Mouse (Mus musculus): ENCODE measurements around the gene Gm572. TPM values are rescaled to one million over a fixed set of nuclear protein-coding genes. Genes with fewer than 3 reads are reported as not detected.

Gene Gm572
- polyA plus RNA-seq, 1 experiment = not detected

DNA sequence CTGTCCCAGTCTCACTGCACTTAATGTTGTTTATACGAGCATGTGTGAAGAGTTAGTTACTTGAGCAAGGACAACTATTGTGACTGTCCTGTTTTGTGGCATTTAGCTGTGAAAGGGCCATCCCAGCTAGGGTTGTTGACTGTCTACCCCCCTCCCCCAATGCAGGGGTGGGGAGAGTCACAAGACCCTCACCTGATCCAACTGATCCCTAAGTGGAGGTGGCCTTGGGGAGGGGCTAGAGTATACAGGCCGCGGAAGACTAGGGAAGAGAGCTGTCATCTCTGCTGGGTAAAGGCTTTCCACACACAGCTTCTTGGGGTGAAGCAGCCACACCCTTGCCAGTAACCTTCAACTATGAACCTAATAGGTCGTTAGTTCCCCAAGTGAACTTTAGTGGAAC lies 42.8 kb upstream of the Gm572 start:
- H3ac ChIP-seq (ENCODE audit: control insufficient read depth, insufficient read length, low read depth) = no peak overlapping the region
- peaks cover 7% of the 10 kb centered on the region for H3K79me2 ChIP-seq (ENCODE audit: control insufficient read depth, insufficient read depth)
- H3K36me3 ChIP-seq (ENCODE audit: control insufficient read depth, insufficient read depth) = peaks cover 35% of the 10 kb centered on the region
- peaks cover 3% of the 10 kb centered on the region for H3K79me3 ChIP-seq (ENCODE audit: low read depth)
- H3K4me3 ChIP-seq (ENCODE audit: insufficient read depth, poor library complexity, severe bottlenecking) = no peak overlapping the region
- TF ChIP-seq MYOG (IDR thresholded peaks at IDR 0.05; ENCODE audit: control insufficient read depth, extremely low read depth, insufficient read length) (no peak), MYOD1 (IDR thresholded peaks at IDR 0.05; ENCODE audit: control insufficient read depth, insufficient read length, low read depth) (no peak), MAX (IDR thresholded peaks at IDR 0.05) (no peak), CEBPB (IDR thresholded peaks at IDR 0.05; ENCODE audit: low read depth) (no peak), FOSL1 (IDR thresholded peaks at IDR 0.05; ENCODE audit: insufficient read depth, low read length, poor library complexity, severe bottlenecking) (no peak), CTCF (IDR thresholded peaks at IDR 0.05; ENCODE audit: control insufficient read depth, insufficient read depth, insufficient read length) (no peak), USF1 (IDR thresholded peaks at IDR 0.05; ENCODE audit: low read depth) (no peak)
- no peaks in the 10 kb centered on the region for H3K27me3 ChIP-seq (ENCODE audit: control insufficient read depth, insufficient read depth, insufficient read length)

DNA sequence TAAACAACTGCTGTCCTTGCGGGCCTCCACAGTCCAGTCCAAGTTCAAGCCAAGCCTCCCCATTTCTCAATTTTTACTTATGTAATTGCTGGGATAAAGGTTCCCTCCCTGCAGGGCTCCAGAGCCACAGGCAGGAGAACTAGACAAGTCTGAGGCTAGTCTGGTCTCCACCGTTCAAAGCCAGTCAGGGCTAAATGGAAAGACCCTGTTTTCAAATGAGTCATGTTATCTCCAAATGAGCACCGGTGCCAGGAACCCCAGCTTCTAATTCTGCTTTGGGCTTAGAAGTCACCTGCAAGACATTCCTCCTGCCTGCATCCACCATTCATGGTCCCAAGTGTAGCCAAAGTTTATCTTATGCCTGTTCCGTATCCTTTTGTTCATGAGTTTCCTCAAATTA lies 41.2 kb upstream of the Gm572 start:
- Histone ChIP-seq H3K4me3 (ENCODE audit: insufficient read depth, poor library complexity, severe bottlenecking) (no peak overlapping the region), H3K79me2 (ENCODE audit: control insufficient read depth, insufficient read depth) (no peaks in the 10 kb centered on the region), H3K36me3 (ENCODE audit: control insufficient read depth, insufficient read depth) (peaks cover 20% of the 10 kb centered on the region), H3ac (ENCODE audit: control insufficient read depth, insufficient read length, low read depth) (no peak overlapping the region), H3K79me3 (ENCODE audit: low read depth) (no peaks in the 10 kb centered on the region), H3K27me3 (ENCODE audit: control insufficient read depth, insufficient read depth, insufficient read length) (no peaks in the 10 kb centered on the region)
- no peak for TF ChIP-seq MYOD1 (IDR thresholded peaks at IDR 0.05; ENCODE audit: control insufficient read depth, insufficient read length, low read depth)
- TF ChIP-seq FOSL1 (IDR thresholded peaks at IDR 0.05; ENCODE audit: insufficient read depth, low read length, poor library complexity, severe bottlenecking) = no peak
- no peak for TF ChIP-seq CTCF (IDR thresholded peaks at IDR 0.05; ENCODE audit: control insufficient read depth, insufficient read depth, insufficient read length)
- TF ChIP-seq MAX (IDR thresholded peaks at IDR 0.05) = no peak
- TF ChIP-seq MYOG (IDR thresholded peaks at IDR 0.05; ENCODE audit: control insufficient read depth, extremely low read depth, insufficient read length) = no peak
- no peak for TF ChIP-seq CEBPB (IDR thresholded peaks at IDR 0.05; ENCODE audit: low read depth)
- no peak for TF ChIP-seq USF1 (IDR thresholded peaks at IDR 0.05; ENCODE audit: low read depth)

GRCm38 (mm10) chr4:148602357-148603120 lies 40.6 kb upstream of the Gm572 start, which contains the start of gene Masp2:
Masp2 (plus strand) TSS chr4:148602554.
- Histone ChIP-seq H3K27me3 (ENCODE audit: control insufficient read depth, insufficient read depth, insufficient read length) (no peaks in the 10 kb centered on the region), H3K79me3 (ENCODE audit: low read depth) (no peaks in the 10 kb centered on the region), H3K36me3 (ENCODE audit: control insufficient read depth, insufficient read depth) (peaks cover 16% of the 10 kb centered on the region), H3K79me2 (ENCODE audit: control insufficient read depth, insufficient read depth) (no peaks in the 10 kb centered on the region), H3ac (ENCODE audit: control insufficient read depth, insufficient read length, low read depth) (no peak within 1 kb of the TSS), H3K4me3 (ENCODE audit: insufficient read depth, poor library complexity, severe bottlenecking) (no peak within 1 kb of the TSS)
- TF ChIP-seq MYOG (IDR thresholded peaks at IDR 0.05; ENCODE audit: control insufficient read depth, extremely low read depth, insufficient read length) (no peak), CTCF (IDR thresholded peaks at IDR 0.05; ENCODE audit: control insufficient read depth, insufficient read depth, insufficient read length) (no peak), FOSL1 (IDR thresholded peaks at IDR 0.05; ENCODE audit: insufficient read depth, low read length, poor library complexity, severe bottlenecking) (no peak), MYOD1 (IDR thresholded peaks at IDR 0.05; ENCODE audit: control insufficient read depth, insufficient read length, low read depth) (no peak), CEBPB (IDR thresholded peaks at IDR 0.05; ENCODE audit: low read depth) (no peak), USF1 (IDR thresholded peaks at IDR 0.05; ENCODE audit: low read depth) (no peak), MAX (IDR thresholded peaks at IDR 0.05) (no peak)

DNA sequence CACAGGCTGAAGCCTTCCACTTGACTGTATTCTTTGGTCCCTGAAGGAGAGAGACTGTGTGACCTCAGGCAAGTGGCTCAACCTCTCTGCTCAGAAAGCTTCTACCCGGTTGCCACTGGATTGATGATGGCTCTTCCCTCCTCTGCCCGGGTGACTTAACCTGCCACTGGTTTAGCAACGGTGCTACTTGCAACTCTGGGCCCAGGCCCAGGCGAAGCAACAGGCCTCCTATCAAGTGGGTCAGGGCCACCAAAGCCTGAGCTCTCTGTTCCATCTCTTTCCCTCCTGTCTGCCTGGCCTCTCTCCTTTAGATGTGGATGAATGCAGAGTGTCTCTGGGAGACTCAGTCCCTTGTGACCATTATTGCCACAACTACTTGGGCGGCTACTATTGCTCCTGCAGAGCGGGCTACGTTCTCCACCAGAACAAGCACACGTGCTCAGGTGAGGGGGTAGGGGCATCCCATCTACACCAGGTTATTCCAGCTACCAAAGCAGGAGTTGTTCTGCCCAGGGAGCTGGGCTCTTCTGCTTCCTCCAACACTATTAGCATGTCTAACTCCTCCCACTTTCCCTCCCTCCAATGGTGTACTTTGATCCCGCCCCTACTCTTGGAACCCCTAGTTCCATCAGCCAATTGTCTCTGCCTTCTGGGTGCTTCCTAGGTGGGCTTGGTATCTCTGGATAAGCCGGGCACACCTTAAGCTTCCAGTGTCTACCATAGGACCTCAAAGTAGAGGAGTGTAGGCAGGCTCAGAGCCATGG lies 39.6 kb upstream of the Gm572 start:
- H3K36me3 ChIP-seq (ENCODE audit: control insufficient read depth, insufficient read depth) = peaks cover 6% of the 10 kb centered on the region
- H3K79me3 ChIP-seq (ENCODE audit: low read depth) = no peaks in the 10 kb centered on the region
- TF ChIP-seq CEBPB (IDR thresholded peaks at IDR 0.05; ENCODE audit: low read depth) = no peak
- TF ChIP-seq MAX (IDR thresholded peaks at IDR 0.05) = no peak
- TF ChIP-seq CTCF (IDR thresholded peaks at IDR 0.05; ENCODE audit: control insufficient read depth, insufficient read depth, insufficient read length) = no peak
- TF ChIP-seq USF1 (IDR thresholded peaks at IDR 0.05; ENCODE audit: low read depth) = no peak
- H3K27me3 ChIP-seq (ENCODE audit: control insufficient read depth, insufficient read depth, insufficient read length) = no peaks in the 10 kb centered on the region
- H3K4me3 ChIP-seq (ENCODE audit: insufficient read depth, poor library complexity, severe bottlenecking) = no peak overlapping the region
- H3K79me2 ChIP-seq (ENCODE audit: control insufficient read depth, insufficient read depth) = no peaks in the 10 kb centered on the region
- H3ac ChIP-seq (ENCODE audit: control insufficient read depth, insufficient read length, low read depth) = no peak overlapping the region

- Histone ChIP-seq H3K79me2 (ENCODE audit: control insufficient read depth, insufficient read depth) (no peaks in the 10 kb centered on the region), H3K79me3 (ENCODE audit: low read depth) (no peaks in the 10 kb centered on the region), H3K4me3 (ENCODE audit: insufficient read depth, poor library complexity, severe bottlenecking) (no peak overlapping the region), H3ac (ENCODE audit: control insufficient read depth, insufficient read length, low read depth) (no peak overlapping the region), H3K36me3 (ENCODE audit: control insufficient read depth, insufficient read depth) (peaks cover 3% of the 10 kb centered on the region), H3K27me3 (ENCODE audit: control insufficient read depth, insufficient read depth, insufficient read length) (no peaks in the 10 kb centered on the region)
- TF ChIP-seq FOSL1 (IDR thresholded peaks at IDR 0.05; ENCODE audit: insufficient read depth, low read length, poor library complexity, severe bottlenecking) = no peak
- TF ChIP-seq MYOG (IDR thresholded peaks at IDR 0.05; ENCODE audit: control insufficient read depth, extremely low read depth, insufficient read length) = no peak
- no peak for TF ChIP-seq MYOD1 (IDR thresholded peaks at IDR 0.05; ENCODE audit: control insufficient read depth, insufficient read length, low read depth)
- no peak for TF ChIP-seq CTCF (IDR thresholded peaks at IDR 0.05; ENCODE audit: control insufficient read depth, insufficient read depth, insufficient read length)
- no peak for TF ChIP-seq CEBPB (IDR thresholded peaks at IDR 0.05; ENCODE audit: low read depth)
- no peak for TF ChIP-seq MAX (IDR thresholded peaks at IDR 0.05)
- TF ChIP-seq USF1 (IDR thresholded peaks at IDR 0.05; ENCODE audit: low read depth) = no peak
Observed at GRCm38 (mm10) chr4:148604141-148604540, 39.0 kb upstream of the Gm572 start.
